Mouse (Mus musculus): ENCODE measurements around the gene Bola2. TPM values are rescaled to one million over a fixed set of nuclear protein-coding genes. Genes with fewer than 3 reads are reported as not detected.

Bola2 gene
- polyA plus RNA-seq, 2 experiments = 50.4 to 122 TPM

DNA sequence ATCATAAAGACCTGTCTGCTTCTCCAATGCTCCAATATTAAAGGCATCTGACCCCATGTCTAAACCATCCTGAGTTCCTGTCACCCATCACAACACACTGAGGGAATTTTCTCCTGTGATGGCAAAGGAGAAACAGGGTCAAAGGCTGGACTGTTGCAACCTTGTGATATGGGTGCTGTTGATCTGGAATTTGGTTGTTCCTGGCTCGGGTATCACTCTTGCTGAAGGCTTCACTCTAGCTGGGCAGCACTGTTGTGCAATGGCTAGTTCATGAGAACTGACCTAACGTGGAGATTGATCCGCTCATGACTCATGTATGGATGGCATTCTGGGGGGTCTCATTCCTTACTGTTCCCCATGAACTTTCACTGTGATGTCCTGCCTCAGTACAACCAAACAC is 6.2 kb upstream of the Bola2 start:
- TF ChIP-seq POLR2A (IDR thresholded peaks at IDR 0.05; ENCODE audit: borderline replicate concordance, extremely low read depth, insufficient read depth, insufficient read length) = no peak
- H3K4me1 ChIP-seq (ENCODE audit: control insufficient read depth, insufficient read depth, low read length) = 0 out of 2 replicates have a peak, but pooled peaks cover 2% of the 10 kb centered on the region
- H3K4me2 ChIP-seq (replicated peaks; ENCODE audit: low read depth, low read length, severe bottlenecking) = no peak overlapping the region
- H3K36me3 ChIP-seq (ENCODE audit: control insufficient read depth, insufficient read depth, low read length) = peaks cover 27% of the 10 kb centered on the region
- no peak for DNase-seq (ENCODE audit: low spot score)
- no peak overlapping the region for H3K9ac ChIP-seq (ENCODE audit: low read depth, low read length, severe bottlenecking)
- H3K27ac ChIP-seq (replicated peaks; ENCODE audit: low read depth, low read length) = no peak overlapping the region
- H3K4me3 ChIP-seq (replicated peaks; ENCODE audit: low read length) = no peak overlapping the region
- H3K27me3 ChIP-seq (ENCODE audit: control insufficient read depth, insufficient read depth, low read length) = no peaks in the 10 kb centered on the region
- no peak for ATAC-seq (ENCODE audit: low FRiP score, low read depth)
- H3K9me3 ChIP-seq (ENCODE audit: control insufficient read depth, low read length) = no peaks in the 10 kb centered on the region
- WGBS = 88% methylated on average over 3 of the region's 3 CpGs

DNA sequence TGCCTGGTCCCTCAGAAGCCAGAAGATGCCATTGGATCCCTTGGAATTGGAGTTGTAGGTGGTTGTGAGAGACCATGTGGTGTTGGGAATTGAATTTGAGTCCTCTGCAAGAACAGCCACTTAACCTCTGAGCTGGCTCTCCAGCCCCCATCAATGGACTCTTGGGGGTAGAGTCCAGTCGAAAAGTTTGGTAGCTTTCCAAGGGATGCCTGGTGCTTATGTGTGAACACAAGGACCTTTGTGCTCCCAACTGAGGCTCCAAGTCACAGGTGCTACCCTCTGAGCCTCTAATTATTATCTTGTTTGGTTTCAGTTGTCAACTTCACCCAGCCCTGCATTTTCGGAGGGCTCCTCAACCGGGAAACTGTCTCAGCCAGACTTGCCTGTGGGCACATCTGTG is 4.5 kb upstream of the Bola2 start:
- no peak overlapping the region for H3K27ac ChIP-seq (replicated peaks; ENCODE audit: low read depth, low read length)
- H3K9me3 ChIP-seq (ENCODE audit: control insufficient read depth, low read length) = no peaks in the 10 kb centered on the region
- no peak overlapping the region for H3K4me3 ChIP-seq (replicated peaks; ENCODE audit: low read length)
- DNase-seq (ENCODE audit: low spot score) (no peak), ATAC-seq (ENCODE audit: low FRiP score, low read depth) (no peak)
- no peak for TF ChIP-seq POLR2A (IDR thresholded peaks at IDR 0.05; ENCODE audit: borderline replicate concordance, extremely low read depth, insufficient read depth, insufficient read length)
- 76% methylated on average over 3 of the region's 3 CpGs for WGBS
- H3K27me3 ChIP-seq (ENCODE audit: control insufficient read depth, insufficient read depth, low read length) = no peaks in the 10 kb centered on the region
- H3K4me2 ChIP-seq (replicated peaks; ENCODE audit: low read depth, low read length, severe bottlenecking) = no peak overlapping the region
- H3K4me1 ChIP-seq (ENCODE audit: control insufficient read depth, insufficient read depth, low read length) = peaks cover 7% of the 10 kb centered on the region; the same call in 1 of the 2 replicates
- peaks cover 27% of the 10 kb centered on the region for H3K36me3 ChIP-seq (ENCODE audit: control insufficient read depth, insufficient read depth, low read length)
- no peak overlapping the region for H3K9ac ChIP-seq (ENCODE audit: low read depth, low read length, severe bottlenecking)

DNA sequence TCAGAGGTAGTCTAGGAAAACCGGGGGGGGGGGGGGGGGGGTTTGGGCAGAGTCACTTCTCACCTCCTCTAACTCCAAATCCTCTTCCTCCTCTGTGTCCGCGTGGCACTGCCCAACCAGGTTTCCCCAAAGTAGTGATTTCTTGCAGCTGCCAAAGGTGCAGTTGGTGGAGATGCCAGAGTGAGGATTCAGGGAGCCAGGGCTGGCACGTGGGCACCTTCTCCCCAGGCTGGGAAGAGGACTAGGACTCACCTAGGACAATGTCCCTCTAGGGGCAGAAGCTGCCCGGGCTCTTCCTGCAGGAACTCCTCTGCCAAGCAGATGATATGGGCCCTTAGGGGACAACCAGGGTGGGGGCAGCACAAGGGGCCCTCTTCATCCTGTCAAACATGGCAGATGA is 3.5 kb upstream of the Bola2 start:
- Histone ChIP-seq H3K9ac (ENCODE audit: low read depth, low read length, severe bottlenecking) (no peak overlapping the region), H3K36me3 (ENCODE audit: control insufficient read depth, insufficient read depth, low read length) (peaks cover 27% of the 10 kb centered on the region), H3K4me1 (ENCODE audit: control insufficient read depth, insufficient read depth, low read length) (peaks cover 11% of the 10 kb centered on the region), H3K4me3 (replicated peaks; ENCODE audit: low read length) (no peak overlapping the region), H3K27me3 (ENCODE audit: control insufficient read depth, insufficient read depth, low read length) (no peaks in the 10 kb centered on the region), H3K9me3 (ENCODE audit: control insufficient read depth, low read length) (no peaks in the 10 kb centered on the region), H3K4me2 (replicated peaks; ENCODE audit: low read depth, low read length, severe bottlenecking) (no peak overlapping the region), H3K27ac (replicated peaks; ENCODE audit: low read depth, low read length) (no peak overlapping the region)
- no peak for DNase-seq (ENCODE audit: low spot score)
- ATAC-seq (ENCODE audit: low FRiP score, low read depth) = no peak
- WGBS = 79% methylated on average over 5 of the region's 5 CpGs
- no peak for TF ChIP-seq POLR2A (IDR thresholded peaks at IDR 0.05; ENCODE audit: borderline replicate concordance, extremely low read depth, insufficient read depth, insufficient read length)

DNA sequence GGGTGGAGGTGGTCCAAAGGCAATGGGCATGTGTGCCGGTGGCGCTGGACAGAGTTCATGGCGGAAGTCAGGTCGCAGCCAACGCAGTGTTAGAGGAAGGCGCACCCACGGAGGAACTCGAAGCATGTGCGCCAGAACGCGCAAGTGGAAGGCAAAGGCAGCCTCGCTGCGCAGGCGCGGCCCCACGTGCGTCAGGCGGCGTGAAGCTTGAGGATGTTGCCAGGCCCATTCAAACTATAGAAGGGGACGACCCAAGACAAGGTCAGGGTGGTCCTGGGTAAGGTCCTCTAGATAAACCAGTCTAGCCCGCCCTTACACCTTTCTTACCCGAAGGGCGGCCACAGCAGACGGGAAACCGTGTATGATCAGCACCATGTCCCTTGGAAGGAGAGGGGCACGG is 2.8 kb upstream of the Bola2 start:
- ATAC-seq (ENCODE audit: low FRiP score, low read depth) (no peak), DNase-seq (ENCODE audit: low spot score) (no peak)
- H3K27ac ChIP-seq (replicated peaks; ENCODE audit: low read depth, low read length) = no peak overlapping the region
- peaks cover 17% of the 10 kb centered on the region for H3K4me1 ChIP-seq (ENCODE audit: control insufficient read depth, insufficient read depth, low read length)
- TF ChIP-seq POLR2A (IDR thresholded peaks at IDR 0.05; ENCODE audit: borderline replicate concordance, extremely low read depth, insufficient read depth, insufficient read length) = no peak
- H3K4me3 ChIP-seq (replicated peaks; ENCODE audit: low read length) = no peak overlapping the region
- H3K36me3 ChIP-seq (ENCODE audit: control insufficient read depth, insufficient read depth, low read length) = peaks cover 27% of the 10 kb centered on the region
- H3K27me3 ChIP-seq (ENCODE audit: control insufficient read depth, insufficient read depth, low read length) = no peaks in the 10 kb centered on the region
- no peaks in the 10 kb centered on the region for H3K9me3 ChIP-seq (ENCODE audit: control insufficient read depth, low read length)
- WGBS = 96% methylated on average over 26 of the region's 26 CpGs
- H3K4me2 ChIP-seq (replicated peaks; ENCODE audit: low read depth, low read length, severe bottlenecking) = no peak overlapping the region
- H3K9ac ChIP-seq (ENCODE audit: low read depth, low read length, severe bottlenecking) = no peak overlapping the region

DNA sequence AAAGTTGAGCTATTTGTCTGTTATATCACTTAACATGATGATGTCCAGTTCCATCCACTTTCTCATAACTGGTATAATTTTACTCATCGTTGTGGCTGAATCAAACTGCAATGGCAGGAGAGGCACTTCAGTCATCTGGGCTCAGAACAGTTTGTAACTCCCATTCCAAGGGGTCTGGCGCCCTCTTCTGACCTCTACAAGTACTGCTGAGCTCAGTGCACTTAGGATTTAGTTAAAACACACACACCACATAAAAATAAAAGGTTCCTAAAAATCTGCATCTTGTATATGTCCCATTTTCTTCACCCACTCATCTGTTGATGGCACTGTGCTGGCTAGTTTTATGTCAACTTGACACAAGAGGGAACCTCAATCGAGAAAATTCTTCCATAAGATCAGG is 1.9 kb upstream of the Bola2 start:
- Histone ChIP-seq H3K9me3 (ENCODE audit: control insufficient read depth, low read length) (no peaks in the 10 kb centered on the region), H3K4me3 (replicated peaks; ENCODE audit: low read length) (no peak overlapping the region), H3K27ac (replicated peaks; ENCODE audit: low read depth, low read length) (no peak overlapping the region), H3K9ac (ENCODE audit: low read depth, low read length, severe bottlenecking) (no peak overlapping the region), H3K4me2 (replicated peaks; ENCODE audit: low read depth, low read length, severe bottlenecking) (no peak overlapping the region), H3K36me3 (ENCODE audit: control insufficient read depth, insufficient read depth, low read length) (peaks cover 27% of the 10 kb centered on the region), H3K4me1 (ENCODE audit: control insufficient read depth, insufficient read depth, low read length) (peaks cover 17% of the 10 kb centered on the region), H3K27me3 (ENCODE audit: control insufficient read depth, insufficient read depth, low read length) (no peaks in the 10 kb centered on the region)
- TF ChIP-seq POLR2A (IDR thresholded peaks at IDR 0.05; ENCODE audit: borderline replicate concordance, extremely low read depth, insufficient read depth, insufficient read length) = no peak
- ATAC-seq (ENCODE audit: low FRiP score, low read depth) (no peak), DNase-seq (ENCODE audit: low spot score) (peak; percentile 85)
- 40% methylated on average over 3 of the region's 3 CpGs for WGBS

DNA sequence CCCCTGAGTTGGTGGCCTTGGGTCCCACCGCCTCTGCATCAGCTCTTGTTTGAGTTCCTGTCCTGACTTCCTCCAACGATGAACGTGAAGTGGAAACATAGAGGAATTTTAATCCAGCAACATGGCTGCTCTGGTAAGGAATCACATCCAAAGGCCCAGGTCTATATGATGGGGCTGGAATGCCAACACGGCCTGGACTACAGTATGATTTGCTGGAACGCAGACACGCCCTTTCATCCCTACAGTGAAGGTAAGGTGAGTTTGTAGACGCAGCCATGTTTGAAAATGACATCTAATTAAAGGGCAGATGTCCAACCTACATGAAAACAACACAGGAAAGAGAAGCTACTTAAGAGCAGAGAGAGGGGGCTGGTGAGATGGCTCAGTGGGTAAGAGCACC is 1.4 kb upstream of the Bola2 start:
- 86% methylated on average over 7 of the region's 7 CpGs for WGBS
- no peak for ATAC-seq (ENCODE audit: low FRiP score, low read depth)
- no peaks in the 10 kb centered on the region for H3K9me3 ChIP-seq (ENCODE audit: control insufficient read depth, low read length)
- peaks cover 27% of the 10 kb centered on the region for H3K36me3 ChIP-seq (ENCODE audit: control insufficient read depth, insufficient read depth, low read length)
- DNase-seq (ENCODE audit: low spot score) = no peak
- TF ChIP-seq POLR2A (IDR thresholded peaks at IDR 0.05; ENCODE audit: borderline replicate concordance, extremely low read depth, insufficient read depth, insufficient read length) = no peak
- H3K27ac ChIP-seq (replicated peaks; ENCODE audit: low read depth, low read length) = no peak overlapping the region
- H3K4me3 ChIP-seq (replicated peaks; ENCODE audit: low read length) = no peak overlapping the region
- H3K9ac ChIP-seq (ENCODE audit: low read depth, low read length, severe bottlenecking) = no peak overlapping the region
- no peak overlapping the region for H3K4me2 ChIP-seq (replicated peaks; ENCODE audit: low read depth, low read length, severe bottlenecking)
- peaks cover 17% of the 10 kb centered on the region for H3K4me1 ChIP-seq (ENCODE audit: control insufficient read depth, insufficient read depth, low read length)
- H3K27me3 ChIP-seq (ENCODE audit: control insufficient read depth, insufficient read depth, low read length) = no peaks in the 10 kb centered on the region

Measured in limb, embryonic 14.5 days (tissue).